Mouse (Mus musculus) liver, embryonic 16.5 days (tissue): ENCODE measurements around the gene Ift57. TPM values are rescaled to one million over a fixed set of nuclear protein-coding genes. Genes with fewer than 3 reads are reported as not detected.

Source experiments
- ATAC-seq: fragments of 200-750 bp; cut with Nextera tagmentation; 2 replicates; pipeline ENCODE4 v1.8.0; 2017; ENCODE audit warnings: low read depth, mild to moderate bottlenecking, moderate number of reproducible peaks, moderate library complexity
- H3K27ac ChIP-seq: fragments of 300-500 bp; sonication (generic); 2 replicates; pipeline ENCODE4 v1.5.1; 2014; ENCODE audit warnings: mild to moderate bottlenecking, low read length
- H3K27me3 ChIP-seq: fragments of 300-500 bp; sonication (generic); 2 replicates; pipeline ENCODE4 v1.6.1; 2014; ENCODE audit warnings: low read depth, low read length, mixed read lengths; ENCODE audit not compliant: control insufficient read depth, insufficient read depth
- H3K36me3 ChIP-seq: fragments of 300-500 bp; sonication (generic); 2 replicates; pipeline ENCODE4 v1.6.1; 2014; ENCODE audit warnings: mild to moderate bottlenecking; ENCODE audit not compliant: control insufficient read depth, insufficient read depth
- H3K4me1 ChIP-seq: fragments of 300-500 bp; sonication (generic); 2 replicates; pipeline ENCODE4 v1.6.1; 2014; ENCODE audit warnings: low read depth, low read length, mixed read lengths; ENCODE audit not compliant: control insufficient read depth
- H3K4me2 ChIP-seq: fragments of 300-500 bp; sonication (generic); 2 replicates; pipeline ENCODE4 v1.6.1; 2014; ENCODE audit warnings: low read depth, low read length, mixed read lengths
- H3K4me3 ChIP-seq: fragments of 300-500 bp; sonication (generic); 2 replicates; pipeline ENCODE4 v1.5.1; 2014; ENCODE audit warnings: low read depth, mild to moderate bottlenecking, low read length
- H3K9ac ChIP-seq: fragments of 300-500 bp; sonication (generic); 2 replicates; pipeline ENCODE4 v1.6.1; 2014; ENCODE audit warnings: low read depth, low read length
- H3K9me3 ChIP-seq: fragments of 300-500 bp; sonication (generic); replicated peaks from 2 replicates; pipeline ENCODE4 v1.6.1; 2016; ENCODE audit warnings: low read length; ENCODE audit not compliant: control insufficient read depth
- WGBS: fragments of 180-500 bp; shearing (Covaris S2); extraction: QIAGEN DNeasy Blood & Tissue Kit; methylation state at CpG from one replicate; pipeline ENCODE4 v1.1.7; 2014; ENCODE audit not compliant: insufficient replicate concordance; 5-methylcytosine and 5-hydroxymethylcytosine counted together
- polyA plus RNA-seq: library from polyadenylated mRNA; unstranded; fragments of >200 nt; fragmentation: Nextera tagmentation; extraction: Ambion mirVana; gene quantifications from 2 replicates; pipeline ENCODE4 v1.2.1, GENCODE M21; 2015

Gene Ift57
- 2.7 and 2.8 TPM in 2 replicates for polyA plus RNA-seq

DNA sequence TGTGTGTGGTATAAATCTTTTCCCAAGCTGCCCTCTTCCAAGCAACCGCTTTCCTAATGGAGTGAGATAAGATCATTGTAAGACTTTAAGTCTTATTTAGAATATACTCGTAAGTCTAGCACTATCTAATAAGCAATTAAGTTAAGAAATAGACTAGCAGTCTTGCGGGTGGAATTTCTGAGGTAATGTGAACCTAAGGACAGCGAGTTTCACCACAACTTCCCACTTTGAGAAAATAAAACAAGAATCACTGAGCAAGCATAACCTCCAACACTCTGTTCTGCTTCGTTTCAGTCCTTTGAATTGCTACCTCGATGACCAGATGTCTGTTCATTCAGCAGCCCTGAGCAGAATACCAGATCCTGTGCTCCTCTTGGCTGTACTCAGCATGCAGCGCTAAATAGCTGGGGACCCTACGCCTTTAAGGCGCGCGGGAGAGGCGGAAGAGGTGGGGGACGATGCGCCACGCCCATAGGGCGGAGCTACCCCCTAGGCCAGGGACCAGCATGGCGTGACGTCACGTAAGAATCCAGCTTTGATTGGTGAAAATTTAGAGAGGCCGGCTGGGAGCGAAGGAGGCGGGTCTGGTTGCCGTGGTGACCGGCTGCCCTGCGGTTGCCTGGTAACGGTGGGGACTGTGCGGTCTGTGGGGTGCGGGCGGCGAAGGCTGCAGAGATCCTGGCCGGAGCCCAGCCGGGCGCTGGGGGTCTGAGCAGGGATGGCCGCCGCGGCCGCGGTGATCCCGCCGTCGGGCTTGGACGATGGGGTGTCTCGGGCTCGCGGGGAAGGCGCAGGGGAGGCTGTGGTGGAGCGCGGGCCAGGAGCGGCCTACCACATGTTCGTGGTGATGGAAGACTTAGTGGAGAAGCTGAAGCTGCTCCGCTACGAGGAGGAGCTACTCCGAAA lies at the start of gene Ift57:
Ift57 (plus strand) TSS at position 614 of the 906 bp plus-strand sequence.
- Histone ChIP-seq H3K4me3 (peak within 1 kb of the TSS; percentile 82), H3K4me1 (peaks cover 13% of the 10 kb centered on the region), H3K9me3 (no peaks in the 10 kb centered on the region), H3K9ac (peak within 1 kb of the TSS; percentile 66), H3K27me3 (no peaks in the 10 kb centered on the region), H3K36me3 (no peaks in the 10 kb centered on the region), H3K4me2 (peak within 1 kb of the TSS; percentile 98), H3K27ac (peak within 1 kb of the TSS; percentile 60)
- 1% methylated on average over 53 of the region's 53 CpGs for WGBS
- peak; percentile 100 for ATAC-seq

DNA sequence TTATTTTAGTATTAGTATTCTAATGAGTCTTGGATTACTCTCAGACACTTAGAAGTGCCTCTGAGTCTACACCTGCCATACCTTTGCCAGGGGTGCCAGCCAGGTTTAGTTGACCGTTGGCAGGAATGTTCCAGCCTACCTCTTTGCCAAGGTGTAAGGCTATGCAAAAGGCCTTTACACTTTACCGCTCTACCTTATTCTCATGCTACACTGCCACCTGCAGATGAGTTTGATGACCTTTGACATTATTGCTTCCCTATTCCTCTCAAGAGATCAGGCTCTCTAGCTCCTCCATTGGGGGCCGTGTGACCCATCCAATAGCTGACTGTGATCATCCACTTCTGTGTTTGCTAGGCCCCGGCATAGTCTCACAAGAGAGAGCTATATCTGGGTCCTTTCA lies 41.9 kb upstream of the Ift57 start:
- no peak overlapping the region for H3K27ac ChIP-seq
- no peaks in the 10 kb centered on the region for H3K4me1 ChIP-seq
- WGBS: 75% methylated on average over 4 of the region's 4 CpGs
- no peak for ATAC-seq
- no peak overlapping the region for H3K4me3 ChIP-seq
- H3K9me3 ChIP-seq: no peaks in the 10 kb centered on the region
- no peak overlapping the region for H3K9ac ChIP-seq
- no peaks in the 10 kb centered on the region for H3K36me3 ChIP-seq
- H3K27me3 ChIP-seq: no peaks in the 10 kb centered on the region
- H3K4me2 ChIP-seq: no peak overlapping the region

- no peak overlapping the region for H3K9ac ChIP-seq
- no peaks in the 10 kb centered on the region for H3K27me3 ChIP-seq
- no peaks in the 10 kb centered on the region for H3K9me3 ChIP-seq
- ATAC-seq: no peak
- H3K27ac ChIP-seq: no peak overlapping the region
- no peaks in the 10 kb centered on the region for H3K4me1 ChIP-seq
- no peaks in the 10 kb centered on the region for H3K36me3 ChIP-seq
- 59% methylated on average over 5 of the region's 5 CpGs for WGBS
- H3K4me2 ChIP-seq: no peak overlapping the region
- H3K4me3 ChIP-seq: no peak overlapping the region
Observed at GRCm38 (mm10) chr16:49658029-49658428, 41.0 kb upstream of the Ift57 start.

DNA sequence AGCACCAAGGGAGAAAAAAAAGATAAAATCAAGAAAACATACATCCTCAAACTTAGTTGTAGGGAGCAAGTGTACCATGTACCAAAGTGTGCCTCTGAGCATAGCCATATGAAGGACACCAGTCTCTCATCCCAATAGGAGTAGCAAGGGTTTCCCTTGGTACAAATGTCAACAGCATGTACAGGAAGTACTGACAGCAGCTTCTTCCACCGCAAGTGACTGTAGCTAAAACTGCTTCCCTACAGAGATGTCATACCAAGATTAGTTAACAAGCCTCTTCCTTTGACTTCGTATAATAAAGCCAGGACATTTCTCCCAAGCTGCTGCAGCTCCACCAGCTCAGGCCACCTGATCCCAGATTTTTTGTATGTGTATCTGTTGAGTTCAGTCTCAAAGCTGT lies 39.9 kb upstream of the Ift57 start:
- no peak for ATAC-seq
- H3K9me3 ChIP-seq: no peaks in the 10 kb centered on the region
- no peak overlapping the region for H3K4me2 ChIP-seq
- no peaks in the 10 kb centered on the region for H3K27me3 ChIP-seq
- no peak overlapping the region for H3K4me3 ChIP-seq
- H3K4me1 ChIP-seq: no peaks in the 10 kb centered on the region
- no peak overlapping the region for H3K27ac ChIP-seq
- H3K36me3 ChIP-seq: no peaks in the 10 kb centered on the region
- H3K9ac ChIP-seq: no peak overlapping the region
- WGBS: 19% methylated on average over 2 of the region's 2 CpGs

DNA sequence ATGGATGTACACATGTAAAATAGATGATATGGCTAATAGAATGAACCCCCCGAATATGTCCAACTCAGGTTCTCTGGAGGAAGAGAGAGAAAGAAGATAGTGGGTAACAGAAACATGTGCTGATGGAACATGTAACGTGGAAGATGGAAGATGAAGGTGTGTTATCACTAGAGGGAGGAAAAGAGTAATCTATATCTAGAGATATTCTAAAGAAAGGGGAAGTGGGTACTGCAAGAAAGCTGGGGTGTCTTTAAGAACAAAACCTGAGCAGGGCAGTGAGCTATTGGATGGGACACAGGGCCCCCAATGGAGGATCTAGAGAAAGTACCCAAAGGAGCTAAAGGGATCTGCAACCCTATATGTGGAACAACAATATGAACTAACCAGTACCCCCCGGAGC lies 38.9 kb upstream of the Ift57 start:
- H3K27me3 ChIP-seq: no peaks in the 10 kb centered on the region
- 47% methylated on average over 3 of the region's 3 CpGs for WGBS
- ATAC-seq: no peak

DNA sequence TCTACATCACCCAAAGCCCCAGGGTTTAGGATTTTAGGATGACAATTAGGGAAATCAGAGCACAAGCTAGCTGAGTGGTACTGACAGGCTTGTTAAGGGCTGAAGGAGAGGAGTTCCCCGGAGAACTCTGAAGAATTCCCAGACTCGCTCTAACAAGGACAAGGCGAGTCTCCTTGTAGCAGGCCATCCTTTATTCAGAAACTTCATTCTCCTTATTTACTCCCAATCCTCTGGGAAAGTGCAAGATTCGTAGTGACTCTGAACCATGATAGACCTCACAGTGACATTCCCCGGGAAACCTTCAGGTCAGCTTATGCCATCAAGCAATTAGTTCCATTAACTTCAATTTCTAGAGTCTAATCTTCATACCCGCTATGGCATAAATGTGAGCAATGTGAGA lies 36.8 kb upstream of the Ift57 start:
- Histone ChIP-seq H3K9ac (no peak overlapping the region), H3K4me3 (no peak overlapping the region), H3K27ac (no peak overlapping the region), H3K27me3 (no peaks in the 10 kb centered on the region), H3K4me2 (no peak overlapping the region), H3K36me3 (no peaks in the 10 kb centered on the region), H3K4me1 (no peaks in the 10 kb centered on the region), H3K9me3 (no peaks in the 10 kb centered on the region)
- ATAC-seq: no peak
- WGBS: 72% methylated on average over 6 of the region's 6 CpGs

More for the DNA sequence above, 38.9 kb upstream of the Ift57 start:
- no peak overlapping the region for H3K4me2 ChIP-seq
- no peaks in the 10 kb centered on the region for H3K9me3 ChIP-seq
- no peak overlapping the region for H3K27ac ChIP-seq
- H3K4me3 ChIP-seq: no peak overlapping the region
- H3K9ac ChIP-seq: no peak overlapping the region
- H3K36me3 ChIP-seq: no peaks in the 10 kb centered on the region
- H3K4me1 ChIP-seq: no peaks in the 10 kb centered on the region

- Histone ChIP-seq H3K4me3 (no peak overlapping the region), H3K27me3 (no peaks in the 10 kb centered on the region), H3K27ac (no peak overlapping the region), H3K9ac (no peak overlapping the region), H3K9me3 (no peaks in the 10 kb centered on the region), H3K4me2 (no peak overlapping the region), H3K36me3 (no peaks in the 10 kb centered on the region), H3K4me1 (no peaks in the 10 kb centered on the region)
- no peak for ATAC-seq
- WGBS: 76% methylated on average over 7 of the region's 7 CpGs
Observed at GRCm38 (mm10) chr16:49664677-49665076, 34.4 kb upstream of the Ift57 start.

- no peaks in the 10 kb centered on the region for H3K27me3 ChIP-seq
- H3K4me2 ChIP-seq: no peak overlapping the region
- no peaks in the 10 kb centered on the region for H3K4me1 ChIP-seq
- no peak overlapping the region for H3K4me3 ChIP-seq
- H3K36me3 ChIP-seq: no peaks in the 10 kb centered on the region
- WGBS: 68% methylated on average over 6 of the region's 6 CpGs
- no peak for ATAC-seq
- no peak overlapping the region for H3K9ac ChIP-seq
- H3K27ac ChIP-seq: no peak overlapping the region
- no peaks in the 10 kb centered on the region for H3K9me3 ChIP-seq
Observed at GRCm38 (mm10) chr16:49679666-49680065, 19.4 kb upstream of the Ift57 start.

DNA sequence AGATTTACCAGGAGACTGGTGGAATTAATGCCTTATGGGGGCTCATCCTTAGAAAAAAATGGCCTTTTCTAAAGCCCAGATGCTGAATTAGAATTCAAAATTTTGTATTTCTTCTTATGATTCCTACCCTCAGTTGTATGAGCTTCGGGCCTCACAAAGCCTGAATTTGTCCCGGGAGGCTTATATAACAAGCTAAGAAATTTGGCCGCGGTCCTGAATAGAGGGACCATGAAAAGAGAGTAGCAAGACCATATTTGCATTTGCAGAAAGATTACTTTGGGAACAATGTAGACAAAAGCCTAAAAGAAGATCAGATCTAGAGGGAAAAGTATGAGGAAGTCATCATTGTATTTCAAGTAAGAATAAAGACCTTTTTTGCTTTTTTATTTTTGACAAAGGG lies 14.1 kb upstream of the Ift57 start:
- 72% methylated on average over 4 of the region's 4 CpGs for WGBS
- no peaks in the 10 kb centered on the region for H3K4me1 ChIP-seq
- no peaks in the 10 kb centered on the region for H3K27me3 ChIP-seq
- H3K4me3 ChIP-seq: no peak overlapping the region
- ATAC-seq: no peak
- no peaks in the 10 kb centered on the region for H3K36me3 ChIP-seq
- no peaks in the 10 kb centered on the region for H3K9me3 ChIP-seq
- no peak overlapping the region for H3K4me2 ChIP-seq
- no peak overlapping the region for H3K9ac ChIP-seq
- H3K27ac ChIP-seq: no peak overlapping the region
